Mouse (Mus musculus) thymus, postnatal 4 days (tissue): ENCODE measurements at regions not wholly inside any gene's neighbourhood (a gene's known extent, or its start where the extent isn't known, plus 50 kb on each side); places are given as distances from the start of the nearest gene placed in this dataset.

Source experiments
- DNase-seq: peaks from one replicate; pipeline ENCODE4 v3.0.0; 2021

GRCm38 (mm10) chr3:127977240-127977639, 81.1 kb upstream of the Fam241a start:
- DNase-seq, result no peak

DNA sequence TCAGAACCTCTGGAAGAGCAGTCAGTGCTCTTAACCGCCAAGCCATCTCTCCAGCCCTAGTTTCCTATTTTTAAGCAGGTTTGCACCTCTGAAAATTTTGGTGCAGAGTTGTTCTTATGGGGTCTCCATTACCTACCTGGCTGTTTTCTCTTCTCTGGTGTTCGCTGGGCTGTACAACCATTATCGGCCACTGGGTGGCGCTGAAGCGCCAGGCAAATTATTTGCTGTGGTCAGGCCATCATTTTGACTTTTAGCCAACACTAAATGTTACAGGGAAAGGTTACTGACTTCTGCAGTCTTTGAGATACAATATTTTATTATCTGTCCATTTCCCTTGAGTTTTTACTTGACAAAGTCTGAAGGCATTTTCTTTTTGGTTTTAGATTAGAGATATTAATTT, 74.8 kb upstream of the Fam241a start:
- peak; percentile 77 for DNase-seq

DNA sequence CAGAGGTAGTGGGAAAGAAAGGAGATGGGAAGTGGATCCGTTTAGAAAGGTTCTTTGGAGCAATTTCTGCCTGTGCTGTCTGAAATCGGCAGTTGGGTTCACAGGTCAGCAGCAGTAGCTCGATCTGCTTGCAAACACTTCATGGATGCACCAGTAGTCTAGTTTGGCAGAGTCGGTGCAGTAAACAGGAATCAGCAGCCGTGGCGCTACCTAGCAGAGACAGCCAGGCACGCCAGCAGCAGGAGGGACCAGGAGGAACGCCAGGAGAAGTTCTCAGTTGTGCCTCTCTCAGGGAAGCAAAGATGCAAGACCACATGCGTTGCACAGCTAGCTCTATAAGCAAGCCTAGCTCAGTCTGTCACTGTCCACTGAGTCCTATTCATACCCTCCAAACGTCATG, 71.0 kb upstream of the Fam241a start:
- no peak for DNase-seq

DNA sequence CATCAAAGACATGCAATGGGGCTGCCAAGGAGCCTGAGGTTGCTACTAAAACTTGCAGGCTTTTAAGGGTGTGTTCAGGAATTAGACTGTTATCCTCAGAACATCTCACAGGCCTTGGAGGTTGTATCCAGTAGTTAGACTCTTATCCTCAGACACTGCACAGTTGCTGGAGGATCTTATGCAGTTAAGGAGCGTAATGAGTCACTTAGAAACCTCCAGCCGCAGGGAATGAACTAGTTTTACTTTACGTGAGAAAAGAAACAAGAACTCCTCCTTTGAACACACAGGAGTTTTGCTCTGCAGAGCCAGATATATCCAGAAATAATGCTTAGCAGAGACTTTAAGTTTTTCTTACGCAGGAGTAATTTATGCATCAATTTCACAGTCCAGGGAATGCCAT, 70.1 kb upstream of the Fam241a start:
- no peak for DNase-seq

DNA sequence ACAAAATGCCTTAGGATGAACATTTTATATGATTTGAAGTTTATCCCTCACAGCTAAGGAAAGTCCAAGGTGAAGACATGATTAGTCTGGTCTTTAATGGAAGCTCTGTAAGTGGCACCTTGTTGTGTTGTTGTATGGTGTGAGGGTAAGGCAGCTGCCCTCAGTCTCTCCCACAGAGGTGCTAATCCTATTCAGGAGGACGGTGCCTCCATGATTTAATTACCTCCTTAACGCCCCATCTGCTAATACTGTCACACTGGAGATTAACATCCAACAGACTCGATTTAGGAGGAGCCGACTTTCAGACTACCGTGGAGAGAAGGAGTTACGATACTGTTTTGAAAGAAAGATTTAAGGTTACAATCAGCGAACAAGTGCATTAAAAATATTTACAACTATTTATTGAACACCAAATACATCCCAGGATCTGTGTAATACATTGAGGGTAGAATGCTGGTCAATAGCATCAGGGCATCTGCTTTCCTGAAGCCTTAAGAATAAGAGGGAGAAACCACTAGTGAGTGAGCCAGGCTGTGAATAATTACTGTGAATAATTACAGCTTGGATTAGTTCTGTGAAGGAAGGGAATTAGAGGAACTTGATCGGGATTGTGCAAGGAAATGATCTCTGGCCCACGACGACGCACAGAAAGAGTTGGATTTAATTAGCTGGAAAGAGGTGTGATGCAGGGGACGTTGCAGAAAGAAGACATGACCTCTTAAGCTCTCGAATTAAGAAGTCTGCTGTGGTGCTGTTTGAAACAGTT, 63.0 kb upstream of the Fam241a start:
- no peak for DNase-seq

- no peak for DNase-seq
Measured at GRCm38 (mm10) chr3:127954856-127955255, 58.7 kb upstream of the Fam241a start.

DNA sequence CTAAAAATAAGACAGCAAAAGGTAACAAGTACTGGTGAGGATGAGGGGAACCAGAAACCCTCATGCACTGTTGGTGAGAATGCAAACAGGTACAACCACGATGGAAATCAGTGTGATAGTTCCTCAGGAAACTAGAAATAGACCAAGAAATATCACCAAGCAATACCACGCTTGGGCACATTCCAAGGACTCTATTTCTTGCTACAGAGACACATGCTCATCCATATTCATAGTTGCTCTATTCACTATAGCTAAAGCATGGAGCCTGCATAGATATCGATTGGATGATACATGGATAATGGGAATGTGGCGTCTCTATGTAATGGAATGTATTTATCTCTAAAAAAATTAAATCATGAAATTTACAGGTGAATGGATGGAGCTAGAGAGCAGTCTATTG, 57.5 kb upstream of the Fam241a start:
- no peak for DNase-seq

DNA sequence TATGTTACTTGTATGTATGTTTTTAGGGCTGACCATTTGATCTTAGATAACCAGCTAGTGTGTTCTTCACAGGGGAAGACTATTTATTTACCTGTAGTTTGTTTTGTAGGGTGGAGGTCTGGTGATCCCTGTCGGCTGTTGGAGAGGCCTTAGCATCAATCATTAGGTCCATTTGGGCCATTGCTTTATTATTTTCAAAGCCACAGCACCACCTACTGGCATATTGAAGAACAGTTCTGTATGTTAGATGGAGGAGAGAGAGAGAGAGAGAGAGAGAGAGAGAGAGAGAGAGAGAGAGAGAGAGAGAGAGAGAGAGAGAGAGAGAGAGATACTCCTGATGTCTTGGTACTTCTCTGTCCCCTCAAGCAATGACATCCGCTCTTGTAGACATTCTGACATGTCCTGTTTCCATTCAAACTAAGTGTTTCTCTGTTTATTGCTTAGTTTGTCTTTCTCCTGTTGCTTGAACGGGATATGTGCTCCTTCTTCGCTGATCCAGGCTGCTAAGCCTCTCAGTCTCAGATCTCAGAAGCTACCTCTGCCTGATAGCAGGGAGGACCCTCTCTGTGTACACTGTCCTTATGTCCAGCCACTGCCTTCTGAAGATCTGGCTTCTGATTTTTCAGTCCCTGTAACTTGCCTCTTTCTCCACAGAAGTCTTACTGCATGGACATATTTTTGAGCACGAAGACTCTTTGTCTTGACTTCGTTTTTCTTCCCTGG, 52.9 kb upstream of the Fam241a start:
- DNase-seq, result peak; percentile 28

GRCm38 (mm10) chr3:127948326-127948725, 52.2 kb upstream of the Fam241a start:
- no peak for DNase-seq
